Mouse (Mus musculus) lung, postnatal 10 days (tissue): ENCODE measurements at regions not wholly inside any gene's neighbourhood (a gene's known extent, or its start where the extent isn't known, plus 50 kb on each side); places are given as distances from the start of the nearest gene placed in this dataset.
"Not testable (repeated sequence)": the region's sequence is repeated elsewhere in the genome, so short reads cannot be mapped to it uniquely, and the experiment has no call there.

Source experiments
- DNase-seq: peaks from one replicate; pipeline ENCODE4 v3.0.0; 2021

- no peak for DNase-seq
These were observed 130.8 kb downstream of the Arrdc3 start for GRCm38 (mm10) chr13:81013953-81014352.

- no peak for DNase-seq
These were observed 137.0 kb downstream of the Arrdc3 start for GRCm38 (mm10) chr13:81020106-81020747.

GRCm38 (mm10) chr13:81020811-81021210, 137.6 kb downstream of the Arrdc3 start:
- no peak for DNase-seq

GRCm38 (mm10) chr13:81022410-81022809, 139.2 kb downstream of the Arrdc3 start:
- no peak for DNase-seq

GRCm38 (mm10) chr13:81025241-81025760, 142.1 kb downstream of the Arrdc3 start:
- not testable (repeated sequence) for DNase-seq

- DNase-seq: no peak
These were observed 154.1 kb downstream of the Arrdc3 start for GRCm38 (mm10) chr13:81037316-81037715.

GRCm38 (mm10) chr13:81038736-81039135, 155.6 kb downstream of the Arrdc3 start:
- no peak for DNase-seq

- DNase-seq: no peak
These were observed 157.3 kb downstream of the Arrdc3 start for GRCm38 (mm10) chr13:81040494-81040893.

- no peak for DNase-seq
These were observed 158.5 kb downstream of the Arrdc3 start for GRCm38 (mm10) chr13:81041646-81042045.
